Mouse (Mus musculus) G1E (cell line): Measurements from ENCODE around the gene Hoxd9.

ENCODE experiments used
- CTCF ChIP-seq: IDR thresholded peaks from 2 replicates; pipeline ENCODE4 v1.5.1; 2012; ENCODE audit warnings: low read depth, low read length, inconsistent platforms, mixed read lengths
- GATA1 ChIP-seq: IDR thresholded peaks from 2 replicates; pipeline ENCODE4 v1.6.1; 2012; ENCODE audit warnings: borderline replicate concordance, low read length, inconsistent platforms, mixed read lengths
- POLR2AphosphoS5 ChIP-seq: IDR thresholded peaks from 2 replicates; pipeline ENCODE4 v1.6.1; 2012; ENCODE audit warnings: low read depth, low read length, inconsistent platforms; ENCODE audit not compliant: insufficient replicate concordance
- TAL1 ChIP-seq: conservative IDR thresholded peaks from 2 replicates; pipeline ENCODE4 v1.6.1; 2012; ENCODE audit warnings: low read depth, low read length, inconsistent platforms, mixed read lengths

DNA sequence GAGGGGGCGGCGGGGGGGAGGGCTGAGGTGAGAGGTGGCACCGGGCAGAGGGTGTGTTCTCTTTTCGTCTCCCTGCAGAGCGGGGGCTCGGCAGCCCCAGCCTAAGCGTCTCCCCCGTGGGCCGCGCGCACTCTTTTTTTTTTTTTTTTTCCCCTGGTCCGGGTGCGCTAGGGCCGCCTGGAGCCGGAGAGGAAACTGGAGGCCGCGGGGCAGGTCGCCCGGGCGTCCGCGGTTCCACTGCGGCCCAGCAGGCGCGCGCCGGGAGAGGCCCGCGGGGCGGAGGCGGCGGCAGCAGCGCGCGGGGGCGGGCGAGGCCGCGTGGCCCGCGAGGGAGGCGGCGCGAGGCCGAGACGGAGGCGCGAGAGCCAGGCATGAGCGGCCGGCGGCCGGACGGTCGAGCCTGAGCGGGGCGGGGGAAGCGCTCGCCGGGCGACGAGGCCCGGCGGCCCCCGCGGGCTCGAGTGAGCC is 7.5 kb downstream of the Hoxd9 start:
- no peak for TF ChIP-seq TAL1
- TF ChIP-seq CTCF: no peak
- no peak for TF ChIP-seq GATA1
- no peak for TF ChIP-seq POLR2AphosphoS5
